Mouse (Mus musculus): ENCODE data around the gene Git1.
A peak's percentile ranks its signal among the peaks of the same experiment; 100 is the strongest.

Git1 gene

GRCm38 (mm10) chr11:77483043-77483442 is 10.3 kb upstream of the Git1 start:
- DNase-seq (ENCODE audit: low spot score in 2 of 2) = no peak

GRCm38 (mm10) chr11:77483510-77484255 is 9.7 kb upstream of the Git1 start:
- no peak for DNase-seq (ENCODE audit: low spot score in 2 of 2)

GRCm38 (mm10) chr11:77485229-77485628 is 8.1 kb upstream of the Git1 start:
- no peak for DNase-seq (ENCODE audit: low spot score in 2 of 2)

- no peak for DNase-seq (ENCODE audit: low spot score in 2 of 2)
These were observed 6.6 kb upstream of the Git1 start for GRCm38 (mm10) chr11:77486798-77487197.

- DNase-seq (ENCODE audit: low spot score in 2 of 2) = no peak
These were observed 4.4 kb upstream of the Git1 start for GRCm38 (mm10) chr11:77488771-77489581.

GRCm38 (mm10) chr11:77489591-77490235 is 3.6 kb upstream of the Git1 start, which contains the start of gene Ankrd13b:
Ankrd13b (minus strand) TSS chr11:77489678.
- no peak for DNase-seq (ENCODE audit: low spot score in 2 of 2)

- DNase-seq (ENCODE audit: low spot score in 2 of 2) = no peak
These were observed 2.9 kb upstream of the Git1 start for GRCm38 (mm10) chr11:77490451-77490850.

GRCm38 (mm10) chr11:77491123-77491501 is 2.2 kb upstream of the Git1 start:
- DNase-seq (ENCODE audit: low spot score in 2 of 2) = peak; percentile 89 to 95

- peak; percentile 74 to 78 for DNase-seq (ENCODE audit: low spot score in 2 of 2)
These were observed 1.7 kb upstream of the Git1 start for GRCm38 (mm10) chr11:77491502-77492291.

GRCm38 (mm10) chr11:77492311-77492871 is 971 bp upstream of the Git1 start:
- no peak for DNase-seq (ENCODE audit: low spot score in 2 of 2)

- DNase-seq (ENCODE audit: low spot score in 2 of 2) = peak; percentile 91 to 94
These were observed 440 bp upstream of the Git1 start for GRCm38 (mm10) chr11:77492911-77493332.

GRCm38 (mm10) chr11:77494344-77494676 is 948 bp downstream of the Git1 start:
- no peak for DNase-seq (ENCODE audit: low spot score in 2 of 2)

GRCm38 (mm10) chr11:77494782-77495181 is 1.4 kb downstream of the Git1 start:
- DNase-seq (ENCODE audit: low spot score in 2 of 2) = no peak

- no peak for DNase-seq (ENCODE audit: low spot score in 2 of 2)
These were observed 2.1 kb downstream of the Git1 start for GRCm38 (mm10) chr11:77495507-77495906.

GRCm38 (mm10) chr11:77497341-77497756 is 4.0 kb downstream of the Git1 start:
- DNase-seq (ENCODE audit: low spot score in 2 of 2) = no peak

- DNase-seq (ENCODE audit: low spot score in 2 of 2) = no peak
These were observed 4.5 kb downstream of the Git1 start for GRCm38 (mm10) chr11:77497851-77498250.

GRCm38 (mm10) chr11:77498261-77499139 is 5.1 kb downstream of the Git1 start:
- DNase-seq (ENCODE audit: low spot score in 2 of 2) = no peak

GRCm38 (mm10) chr11:77499354-77499753 is 6.0 kb downstream of the Git1 start:
- no peak for DNase-seq (ENCODE audit: low spot score in 2 of 2)

GRCm38 (mm10) chr11:77500361-77501325 is 7.3 kb downstream of the Git1 start:
- DNase-seq (ENCODE audit: low spot score in 2 of 2) = no peak
